Mouse (Mus musculus) bone marrow macrophage, adult 2 months (primary cell): ENCODE measurements around the gene Ogg1.

Experiments used
- CTCF ChIP-seq: IDR thresholded peaks from 2 replicates; pipeline ENCODE4 v1.5.1; 2012; ENCODE audit warnings: low read depth, mild to moderate bottlenecking, low read length, moderate library complexity
- POLR2A ChIP-seq: IDR thresholded peaks from 2 replicates; pipeline ENCODE4 v1.6.1; 2012; ENCODE audit warnings: mild to moderate bottlenecking, low read depth, low read length, borderline replicate concordance

DNA sequence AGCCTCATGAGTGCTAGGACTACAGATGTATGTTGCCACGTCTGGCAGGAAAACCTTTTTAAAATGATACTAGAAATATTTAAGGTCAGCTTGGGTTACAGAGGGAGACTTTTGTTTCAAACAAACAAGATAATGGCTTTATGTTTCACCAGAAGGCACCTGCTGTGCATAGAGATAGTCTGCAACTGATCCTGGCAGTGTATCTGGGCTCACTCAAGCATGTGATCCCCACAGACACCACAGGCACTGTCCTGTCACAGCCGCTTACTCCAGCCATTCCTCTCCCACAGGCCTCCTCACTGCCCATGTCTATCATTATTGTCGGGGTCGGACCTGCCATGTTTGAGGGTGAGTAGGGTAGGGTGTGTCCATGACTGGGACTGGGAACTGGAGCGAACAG lies 25.4 kb upstream of the Ogg1 start:
- TF ChIP-seq POLR2A, result no peak
- no peak for TF ChIP-seq CTCF
